Mouse (Mus musculus): ENCODE measurements around the gene Tnks2.

Gene Tnks2

DNA sequence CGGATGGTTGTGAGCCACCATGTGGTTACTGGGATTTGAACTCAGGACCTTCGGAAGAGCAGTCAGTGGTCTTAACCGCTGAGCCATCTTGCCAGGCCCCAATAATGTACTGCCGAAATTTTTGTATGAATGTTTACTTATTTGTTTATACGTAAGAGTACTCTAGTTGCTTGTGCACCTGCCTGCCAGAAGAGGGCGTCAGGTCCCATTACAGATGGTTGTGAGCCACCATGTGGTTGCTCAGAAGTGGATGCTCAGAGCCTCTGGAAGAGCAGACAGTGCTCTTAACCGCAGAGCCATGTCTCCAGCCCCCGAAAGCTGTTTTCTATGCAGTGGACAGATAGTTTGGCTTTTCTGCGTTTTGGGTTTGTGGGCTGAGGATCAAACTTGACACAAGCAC is 63.7 kb downstream of the Tnks2 start:
- peak; percentile 63 for DNase-seq

DNA sequence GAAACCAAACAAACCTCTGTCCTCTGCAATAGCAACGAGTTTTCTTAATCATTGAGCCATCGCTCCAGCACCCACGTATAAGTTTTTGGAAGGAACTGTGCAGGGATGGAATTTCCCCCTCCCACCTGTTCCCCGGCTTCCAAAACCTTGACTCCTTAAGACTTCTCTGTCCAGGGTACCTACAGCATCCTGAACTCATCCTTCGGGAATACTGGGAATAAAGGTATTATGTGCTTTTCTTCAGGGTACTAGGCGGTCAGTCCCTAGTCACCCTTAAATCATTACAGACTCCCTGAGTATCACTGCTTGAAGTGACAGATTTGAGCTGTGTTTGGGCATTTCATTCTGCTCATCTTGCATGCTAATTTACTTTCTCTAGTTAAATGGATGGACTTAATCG is 69.3 kb downstream of the Tnks2 start:
- DNase-seq = no peak

DNA sequence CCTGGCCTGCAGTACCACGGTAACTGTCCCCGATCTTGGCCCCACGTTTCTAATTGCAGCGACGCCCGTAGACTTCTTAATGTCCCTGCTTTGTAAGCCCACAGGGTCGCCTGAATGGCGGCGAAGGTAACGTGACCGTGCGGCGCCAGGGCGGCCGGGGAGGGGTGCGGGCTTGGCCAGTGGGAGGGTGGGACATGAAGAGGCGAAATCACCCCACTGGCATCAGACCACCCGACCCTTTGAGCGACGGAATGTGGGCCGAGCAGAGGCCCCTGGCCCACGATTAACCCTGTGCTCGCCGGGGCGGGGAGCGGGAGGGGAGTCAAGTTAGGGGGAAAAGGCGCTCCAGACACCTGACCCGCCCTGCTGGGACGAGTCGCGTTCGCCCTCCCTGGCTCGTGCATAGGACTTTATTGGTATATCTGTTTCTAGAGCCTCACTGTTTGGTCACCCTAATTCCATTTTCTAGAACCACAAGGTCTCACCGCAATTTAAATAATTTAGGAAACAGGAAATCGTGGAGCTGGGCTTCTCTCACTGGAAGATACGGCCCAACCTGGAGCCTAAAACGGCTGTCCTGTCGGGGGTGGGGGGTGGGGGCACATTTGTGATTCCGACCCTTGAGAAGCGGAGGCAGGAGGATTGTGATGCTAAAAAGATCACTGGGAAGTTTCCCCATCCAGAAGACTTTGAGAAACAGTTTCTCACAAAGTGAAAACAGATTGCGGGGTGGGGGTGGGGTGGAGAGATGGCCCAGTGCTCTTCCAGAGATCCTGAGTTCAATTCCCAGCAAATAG is 70.4 kb downstream of the Tnks2 start:
- peak; percentile 91 for DNase-seq

DNA sequence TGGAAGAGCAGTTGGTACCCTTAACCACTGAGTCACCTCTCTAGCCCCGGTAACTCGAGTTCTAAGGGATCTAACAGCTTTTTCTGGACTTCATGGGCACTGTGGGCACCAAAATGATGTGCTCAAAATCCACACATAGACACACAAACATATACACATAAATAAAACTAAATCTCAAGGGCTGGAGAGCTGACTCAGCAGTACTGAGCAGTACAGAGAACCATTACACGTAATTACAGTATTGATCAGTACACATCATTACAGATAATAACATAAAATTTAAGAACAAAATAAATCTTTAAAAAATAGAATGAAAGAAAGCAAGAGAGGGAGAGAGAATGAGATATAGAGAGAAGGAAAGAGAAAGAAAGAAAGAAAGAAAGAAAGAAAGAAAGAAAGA is 75.1 kb downstream of the Tnks2 start:
- no peak for DNase-seq

DNA sequence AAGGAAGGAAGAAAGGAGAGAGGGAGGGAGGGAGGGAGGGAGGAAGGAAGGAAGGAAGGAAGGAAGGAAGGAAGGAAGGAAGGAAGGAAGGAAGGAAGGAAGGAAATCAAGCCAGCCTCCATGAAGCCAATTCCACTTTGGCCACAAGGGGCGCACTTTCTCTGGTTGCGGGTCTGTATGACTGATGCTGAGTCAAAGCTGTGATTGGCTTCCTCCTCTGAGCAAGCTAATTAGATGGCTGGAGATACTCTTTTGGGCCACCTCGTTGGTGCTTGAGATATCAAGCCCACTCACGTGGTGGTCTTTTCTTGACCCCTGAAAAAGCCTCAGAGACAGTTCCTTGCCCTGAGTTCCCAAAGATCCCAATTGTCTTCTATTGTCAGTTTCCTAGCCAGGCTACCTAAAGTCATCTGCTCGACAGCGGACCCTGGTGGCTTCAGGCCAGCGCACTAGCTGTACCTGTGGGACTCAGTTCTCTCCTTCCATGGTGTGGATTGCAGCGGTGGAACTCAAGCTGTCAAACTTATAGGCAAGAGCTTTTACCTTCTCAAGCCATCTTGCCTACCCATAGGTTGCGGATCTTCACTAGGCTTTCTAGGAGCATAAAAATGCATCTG is 75.8 kb downstream of the Tnks2 start:
- peak; percentile 80 for DNase-seq

DNA sequence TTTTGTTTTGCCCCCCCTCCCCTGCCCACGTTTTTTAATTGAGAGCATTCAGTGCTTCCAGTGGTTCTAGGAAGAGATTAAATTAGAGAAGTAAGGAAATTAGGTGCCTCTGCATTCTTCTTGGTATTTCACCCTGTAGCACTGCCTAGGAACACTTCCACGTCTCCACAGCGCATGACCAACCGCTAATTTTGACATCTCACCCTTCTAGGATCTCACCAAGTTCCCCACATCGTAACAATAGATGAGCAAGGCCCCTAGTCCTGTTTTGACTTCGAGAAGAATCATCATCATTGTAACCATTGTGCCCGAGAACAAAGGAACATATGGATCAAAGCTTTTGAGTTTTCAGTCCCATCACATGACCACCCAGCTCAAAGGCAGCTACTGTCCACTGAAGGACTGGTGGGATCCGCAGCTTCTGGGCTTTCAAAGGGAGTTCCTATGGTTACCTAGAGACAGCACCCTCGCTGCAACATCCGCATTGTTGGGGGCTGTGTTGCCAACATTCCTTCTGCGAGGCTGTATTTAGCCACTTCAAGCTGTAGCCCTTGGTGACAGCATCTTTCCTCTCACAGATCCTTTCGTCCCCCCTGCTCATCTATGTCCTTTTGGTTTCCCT is 76.5 kb downstream of the Tnks2 start:
- peak; percentile 66 for DNase-seq

DNA sequence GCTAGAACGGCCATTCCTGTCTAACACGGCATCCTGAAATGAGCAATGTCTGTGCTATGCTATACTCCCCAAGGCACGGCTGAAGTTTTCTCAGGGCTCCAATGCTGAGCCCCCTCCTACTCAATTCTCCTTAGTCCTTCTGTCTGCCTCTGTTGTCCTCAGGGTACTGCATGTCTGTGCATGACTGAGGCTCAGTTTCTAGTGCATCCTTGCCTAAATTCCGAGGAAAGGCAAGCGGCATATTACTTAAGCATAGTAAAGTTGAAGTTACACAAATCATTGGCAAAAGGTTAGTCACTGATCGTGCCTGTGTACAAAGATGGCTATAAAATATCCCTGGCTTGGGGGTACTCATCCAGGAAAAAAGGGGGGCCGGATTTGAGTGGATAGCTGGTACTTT is 79.0 kb downstream of the Tnks2 start:
- no peak for DNase-seq

DNA sequence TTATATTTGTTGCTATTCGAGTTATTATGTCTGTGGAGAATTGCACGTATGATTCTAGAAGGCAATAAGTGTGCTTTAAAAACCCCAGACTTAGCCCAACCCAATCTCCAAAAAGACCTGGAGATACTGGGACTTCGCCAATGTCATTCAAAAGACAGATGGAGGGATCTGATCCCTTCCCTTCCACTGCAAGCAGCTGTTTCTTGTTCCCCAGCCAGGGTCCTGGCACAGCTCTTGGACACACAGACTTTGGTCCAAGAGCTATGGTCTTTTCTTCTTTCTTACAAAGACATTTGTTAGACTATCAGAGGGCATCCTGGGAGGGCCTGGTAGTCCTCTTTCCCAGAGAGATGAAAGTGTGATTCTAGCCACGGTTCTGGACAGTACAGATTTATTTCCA is 82.2 kb downstream of the Tnks2 start:
- no peak for DNase-seq

DNA sequence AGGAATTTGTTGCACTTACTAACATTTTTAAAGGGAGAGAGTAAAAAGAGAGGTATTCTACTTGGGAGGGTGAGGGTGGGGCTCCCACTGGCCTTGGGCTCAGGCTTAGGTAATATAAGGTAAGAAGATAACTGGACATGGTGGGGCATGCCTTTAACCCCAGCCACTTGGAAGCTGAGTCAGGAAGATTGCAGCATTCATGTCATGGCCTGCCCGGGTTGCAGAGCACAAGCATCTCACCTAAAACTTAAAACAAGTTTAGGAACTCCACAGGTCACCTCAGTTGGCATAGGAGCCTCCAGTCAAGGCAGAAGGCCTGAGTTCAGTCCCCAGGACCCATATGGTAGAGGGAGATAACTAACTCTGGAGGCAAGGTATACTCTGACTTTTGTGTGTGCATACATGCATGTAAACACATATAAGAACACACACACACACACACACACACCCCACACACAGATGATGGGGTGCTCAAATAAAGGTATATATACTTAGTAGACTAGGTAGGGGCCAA is 82.9 kb downstream of the Tnks2 start:
- DNase-seq = no peak

DNA sequence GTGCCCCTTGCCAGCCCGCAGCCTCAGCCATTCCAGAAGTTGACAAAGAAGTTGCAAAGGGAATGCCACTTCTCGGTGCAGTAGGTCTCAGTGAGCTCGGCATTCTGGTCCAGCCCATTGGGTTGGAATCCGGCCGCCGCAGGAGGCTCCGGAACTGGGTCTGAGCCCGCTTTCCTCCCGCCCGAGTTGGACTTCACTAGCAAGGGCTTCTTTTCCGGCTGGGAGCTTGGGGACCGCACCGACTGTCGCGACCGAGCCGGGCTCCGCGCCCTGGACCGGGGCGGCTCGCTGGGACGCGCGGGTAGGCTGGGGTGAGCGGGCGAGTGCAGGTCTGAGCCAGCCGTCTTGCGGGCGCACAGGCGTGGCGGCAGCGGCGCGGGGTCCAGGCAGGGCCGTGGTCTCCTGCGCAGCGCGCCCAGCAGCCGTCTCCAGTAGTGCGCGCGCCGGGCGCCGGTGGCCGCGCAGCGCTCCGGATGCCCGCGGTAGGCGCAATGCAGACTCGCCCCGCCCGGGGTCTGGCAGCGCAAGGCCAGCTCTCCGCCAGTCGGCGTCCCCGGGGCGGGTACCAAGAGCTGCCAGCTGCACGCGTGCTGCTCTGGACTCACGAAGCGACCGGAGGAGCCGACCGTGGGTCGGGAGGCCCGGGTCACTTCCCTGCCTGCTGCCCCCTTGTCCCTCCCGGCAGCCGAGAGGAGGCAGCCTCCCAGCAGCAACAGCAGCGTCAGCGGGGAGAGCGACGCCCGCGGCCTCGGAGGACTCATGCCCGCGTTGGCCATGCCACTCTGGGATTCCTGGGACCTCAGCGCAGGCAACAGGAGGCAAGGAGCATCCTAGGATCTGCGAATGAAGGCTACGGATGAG is 84.6 kb downstream of the Tnks2 start:
- DNase-seq = peak; percentile 91

DNA sequence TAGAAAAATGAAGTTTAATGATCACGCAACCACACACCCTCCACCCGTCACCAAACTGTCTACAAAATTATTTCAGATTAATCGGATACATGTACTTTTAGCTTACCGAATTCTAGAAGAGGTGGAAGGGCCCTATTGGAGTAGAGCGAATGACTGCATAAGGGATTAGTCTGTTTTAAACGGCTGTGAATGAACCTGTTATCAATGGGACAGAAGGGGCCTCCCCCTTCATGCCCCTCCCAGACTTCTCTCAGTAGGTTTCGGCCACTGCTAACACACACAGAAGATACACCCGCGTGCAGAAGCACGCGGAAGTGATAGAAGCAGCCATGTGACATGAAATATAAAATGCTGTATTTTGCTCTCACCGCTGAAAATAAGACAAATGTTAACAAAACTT is 85.4 kb downstream of the Tnks2 start, which contains the start of gene Fgfbp3:
Gene Fgfbp3 (minus strand): TSS at position 150 of the 400 bp plus-strand sequence.
- peak; percentile 53 for DNase-seq

DNA sequence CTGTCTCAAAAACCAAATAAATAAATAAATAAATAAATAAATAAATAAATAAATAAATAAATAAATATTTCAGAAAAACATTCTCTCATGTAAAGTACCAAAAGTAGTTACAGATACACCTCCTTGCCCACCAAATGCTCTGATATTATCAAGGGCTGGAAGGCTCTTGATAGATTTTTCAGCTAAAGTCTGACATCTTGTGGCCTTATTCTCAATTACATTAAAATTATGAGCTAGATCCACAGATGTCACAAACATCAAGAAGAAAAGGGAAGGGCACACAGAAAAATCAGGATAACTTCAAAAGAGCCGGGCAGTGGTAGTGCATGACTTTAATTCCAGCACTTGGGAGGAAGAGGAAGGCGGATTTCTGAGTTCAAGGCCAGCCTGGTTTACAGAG is 88.0 kb downstream of the Tnks2 start:
- DNase-seq = peak; percentile 71

DNA sequence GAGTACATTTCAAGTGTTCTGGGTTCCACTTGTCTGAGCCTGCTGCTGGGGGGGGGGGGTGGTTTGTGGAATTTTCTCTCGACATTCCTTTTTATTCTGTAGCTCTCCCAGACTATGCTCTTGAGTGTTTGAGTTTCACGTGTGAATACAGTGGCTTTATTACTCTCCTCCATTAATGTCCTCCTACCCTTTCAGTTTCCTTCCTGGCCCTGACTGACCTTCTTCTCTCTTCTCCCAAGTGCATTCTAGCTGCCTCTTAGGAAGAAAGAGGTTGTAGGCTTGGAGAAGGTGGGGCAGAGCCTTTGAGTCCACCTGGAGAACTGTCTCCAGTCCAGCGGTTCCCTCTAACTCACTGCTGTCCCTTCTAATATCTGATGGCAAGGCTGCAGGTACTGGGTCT is 88.9 kb downstream of the Tnks2 start:
- DNase-seq = no peak

DNA sequence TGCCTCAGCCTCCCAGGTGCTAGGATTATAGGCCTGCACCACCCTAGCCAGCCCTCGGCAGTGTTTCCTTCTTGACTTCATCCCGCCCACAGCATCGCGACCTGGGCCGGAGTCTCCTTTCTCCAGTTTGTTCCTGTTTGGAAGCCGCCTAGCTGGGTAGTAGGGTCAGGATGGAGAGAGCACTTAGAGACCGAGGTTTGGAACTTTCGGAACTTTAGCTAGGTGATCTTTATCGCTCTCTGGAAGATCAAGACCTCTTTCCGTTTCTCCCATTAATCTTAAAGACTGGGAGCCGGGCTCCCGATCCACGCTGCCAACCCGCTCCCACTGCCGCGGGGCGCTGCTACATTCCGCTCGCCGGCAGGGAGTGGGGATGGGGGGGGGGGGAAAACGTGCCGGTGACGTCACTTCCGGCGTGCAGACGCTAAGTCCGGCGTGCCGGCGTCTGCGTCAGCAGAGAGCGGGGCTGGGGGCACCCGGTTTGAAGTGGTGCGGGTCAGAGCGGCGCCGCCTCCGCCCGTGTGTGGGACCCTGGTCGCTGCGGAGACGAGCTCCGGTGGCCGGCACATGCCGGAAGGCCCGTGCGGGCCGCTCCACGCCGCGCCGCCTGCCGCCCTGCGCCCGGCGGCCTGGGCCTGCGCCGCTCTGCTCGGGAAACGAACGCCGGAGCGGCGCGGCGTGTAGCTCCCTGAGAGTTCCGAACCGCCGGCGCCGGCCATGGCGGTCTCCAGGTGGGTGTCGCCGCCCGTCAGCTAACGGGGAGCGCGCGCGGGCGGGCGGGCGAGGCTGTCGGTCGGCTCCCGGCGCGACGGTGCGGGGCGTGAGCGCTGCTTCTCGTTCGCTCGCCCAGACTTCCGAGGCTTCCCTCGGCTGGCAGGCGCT is 91.9 kb downstream of the Tnks2 start, which contains the start of gene Btaf1:
Gene Btaf1 (plus strand): TSS at position 409 of the 882 bp plus-strand sequence.
- peak; percentile 96 for DNase-seq

DNA sequence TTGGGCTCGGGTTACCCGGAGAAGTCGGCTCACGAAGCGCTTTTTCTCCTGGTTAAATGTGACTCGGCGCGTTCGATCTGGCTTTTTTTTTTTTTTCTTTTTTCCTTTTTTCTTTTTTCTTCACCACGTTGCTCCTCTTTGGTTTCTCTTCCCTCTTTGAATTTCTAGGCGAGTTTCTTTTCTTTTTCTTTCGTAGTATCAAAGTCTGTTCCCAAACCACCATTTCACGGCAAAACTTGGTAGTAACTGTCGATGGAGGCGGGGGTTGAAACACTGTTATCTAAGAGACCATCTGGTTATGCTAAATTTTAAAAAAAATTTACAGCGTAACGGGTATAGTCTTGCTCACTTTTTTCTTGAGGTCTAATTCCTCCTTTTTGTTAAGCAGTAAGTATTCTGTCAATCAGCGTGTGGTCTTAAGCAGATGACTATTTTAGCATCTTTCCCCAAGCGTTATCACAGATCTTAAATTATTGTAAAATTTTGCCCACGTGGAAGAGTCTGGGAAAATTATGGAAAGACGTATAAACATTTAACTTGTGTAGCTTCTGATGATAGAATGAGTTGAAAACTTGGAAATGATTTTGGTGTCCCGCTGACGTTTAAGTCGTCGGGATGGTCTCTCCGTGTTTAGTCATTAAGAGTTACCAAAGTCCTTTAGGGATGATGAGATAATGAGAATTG is 92.7 kb downstream of the Tnks2 start:
- peak; percentile 25 for DNase-seq

DNA sequence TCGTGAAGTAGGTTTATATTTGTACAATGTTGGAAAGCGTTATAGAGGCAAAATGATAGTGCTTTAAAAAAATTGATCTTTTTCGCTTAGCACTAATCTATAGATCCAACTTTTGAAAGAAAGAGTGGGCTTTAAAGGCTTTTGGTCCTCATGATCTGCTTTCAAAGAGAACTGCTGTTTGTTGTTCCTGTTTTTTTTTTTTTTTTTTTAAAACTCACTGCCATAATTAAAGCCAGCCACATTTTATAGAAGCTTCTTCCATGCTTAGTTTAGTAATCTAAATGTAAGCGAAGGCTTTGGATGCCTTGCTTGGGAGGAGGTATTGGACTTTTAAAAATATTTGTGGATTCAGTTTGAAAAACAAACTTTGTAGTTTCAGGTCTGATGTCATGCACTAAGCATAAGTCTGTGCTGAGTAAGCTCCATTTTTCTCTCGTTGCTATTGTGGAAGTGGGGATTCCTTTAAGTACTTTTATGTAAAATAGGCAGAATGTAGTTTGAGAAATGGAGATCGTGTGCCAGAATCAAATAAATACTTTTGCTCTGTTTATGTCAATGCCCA is 93.8 kb downstream of the Tnks2 start:
- DNase-seq = no peak

DNA sequence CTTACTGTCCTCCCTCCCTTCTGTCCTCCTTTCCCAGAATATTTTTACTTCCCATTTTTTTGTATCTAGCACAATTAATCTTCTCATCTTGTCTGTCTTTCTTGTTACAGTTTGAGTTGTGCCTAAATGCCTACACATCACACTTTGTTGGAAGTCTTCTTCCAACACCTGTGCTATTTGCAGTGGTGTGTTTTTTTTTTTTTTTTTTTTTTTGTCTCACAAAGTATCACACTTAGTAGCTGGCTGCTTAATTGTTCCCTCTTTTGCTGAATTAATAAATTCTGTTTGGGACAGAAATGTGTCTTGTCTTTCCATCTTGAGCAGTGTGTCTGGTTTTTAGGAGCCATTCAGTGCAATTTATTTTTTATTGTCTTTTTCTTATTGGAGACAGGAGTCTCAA is 95.8 kb downstream of the Tnks2 start:
- DNase-seq = no peak

DNA sequence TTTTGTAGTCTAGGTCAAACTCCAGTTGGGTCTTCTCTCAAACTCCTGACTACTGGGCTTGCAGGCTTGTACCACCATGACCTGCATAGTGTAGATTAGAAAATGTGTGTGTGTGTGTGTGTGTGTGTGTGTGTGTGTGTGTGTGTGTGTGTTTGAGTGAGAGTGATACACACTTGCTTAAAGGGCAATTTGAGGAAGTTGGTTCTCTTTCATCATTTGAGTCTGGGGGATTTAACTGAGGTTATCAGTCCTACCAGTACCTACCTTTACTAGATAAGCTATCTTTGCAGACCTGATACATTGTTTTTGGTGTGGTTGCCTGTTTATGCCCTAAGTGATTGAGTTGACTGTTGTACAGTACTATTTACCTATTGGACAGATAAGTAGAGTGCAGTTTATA is 98.1 kb downstream of the Tnks2 start:
- no peak for DNase-seq

DNA sequence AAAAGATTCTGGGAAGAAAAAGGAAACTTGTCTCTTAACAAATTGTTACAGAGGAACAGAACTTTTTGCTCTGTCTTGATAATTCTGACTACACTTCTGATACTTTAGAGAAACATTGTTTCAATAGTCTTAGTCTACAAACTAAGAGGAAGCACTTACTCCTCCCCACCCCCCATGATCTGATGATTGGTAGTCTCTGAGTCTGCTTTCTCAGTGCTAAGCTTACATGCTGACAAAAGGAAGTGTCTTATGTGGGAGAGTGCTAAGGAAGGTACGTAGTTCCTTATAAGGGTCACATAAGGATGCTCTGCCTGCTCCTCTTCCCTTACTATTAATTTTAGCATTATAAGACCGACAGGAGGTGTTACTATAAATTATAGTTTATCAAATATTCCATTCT is 98.6 kb downstream of the Tnks2 start:
- DNase-seq = no peak

DNA sequence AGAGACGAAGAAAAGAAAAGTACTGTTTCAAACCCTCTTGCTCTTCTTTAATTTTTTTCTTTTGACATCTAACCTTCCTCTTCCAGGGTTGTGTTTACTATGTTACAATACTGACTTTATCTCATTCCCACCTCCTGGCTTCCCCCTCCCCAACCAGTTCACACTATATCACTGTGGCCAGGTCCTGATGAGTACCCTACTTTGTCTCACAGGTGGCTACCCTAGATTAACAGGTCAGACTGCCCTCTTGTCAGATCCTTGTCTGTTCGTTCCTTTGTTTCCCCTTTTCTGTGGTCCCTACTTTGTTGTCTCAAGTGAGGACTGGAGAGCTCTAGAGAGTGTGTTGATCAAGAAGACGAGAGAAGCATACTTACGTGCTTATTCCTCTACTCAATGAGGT is 102.3 kb downstream of the Tnks2 start:
- no peak for DNase-seq

DNA sequence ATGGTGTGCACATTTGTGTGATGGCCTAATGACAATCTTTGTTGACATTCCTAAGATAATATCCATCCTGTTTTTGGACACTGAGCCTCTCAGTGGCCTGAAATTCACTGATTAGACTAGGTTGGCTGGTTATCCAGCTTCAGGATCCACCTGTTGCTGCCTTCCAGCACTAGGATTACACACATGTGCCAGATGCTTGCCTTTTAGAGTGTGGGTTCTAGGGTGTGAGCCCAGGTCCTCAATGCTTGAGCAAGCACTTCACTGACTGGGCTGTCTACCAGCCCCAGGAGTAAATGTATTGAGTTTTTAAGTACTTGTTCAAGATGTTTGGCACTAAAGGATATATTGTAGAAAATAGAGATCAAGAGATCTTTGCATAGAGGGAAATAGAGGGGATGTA is 104.0 kb downstream of the Tnks2 start:
- DNase-seq = no peak

Data from embryo, embryonic 11 days (tissue).